Mouse (Mus musculus) forebrain, embryonic 11.5 days (tissue): Measurements from ENCODE around the gene Chsy1. TPM values are rescaled to one million over a fixed set of nuclear protein-coding genes. Genes with fewer than 3 reads are reported as not detected.

ENCODE experiments used
- ATAC-seq: fragments of 200-750 bp; cut with Nextera tagmentation; replicated peaks from 2 replicates; pipeline ENCODE4 v1.8.0; 2017; ENCODE audit warnings: moderate TSS enrichment; ENCODE audit not compliant: low FRiP score
- DNase-seq: peaks from one replicate; pipeline ENCODE4 v3.0.0-alpha.2; 2017; ENCODE audit warnings: low spot score
- H3K27ac ChIP-seq: fragments of 300-500 bp; sonication (generic); 2 replicates; pipeline ENCODE4 v1.5.1; 2014; ENCODE audit warnings: low read depth, low read length
- H3K27me3 ChIP-seq: fragments of 300-500 bp; sonication (generic); 2 replicates; pipeline ENCODE4 v1.6.1; 2014; ENCODE audit warnings: mild to moderate bottlenecking, low read length, mixed read lengths; ENCODE audit not compliant: control insufficient read depth, insufficient read depth
- H3K36me3 ChIP-seq: fragments of 300-500 bp; sonication (generic); 2 replicates; pipeline ENCODE4 v1.6.1; 2014; ENCODE audit warnings: mild to moderate bottlenecking, low read length, moderate library complexity, mixed read lengths; ENCODE audit not compliant: control insufficient read depth, insufficient read depth
- H3K4me1 ChIP-seq: fragments of 300-500 bp; sonication (generic); replicated peaks from 2 replicates; pipeline ENCODE4 v1.6.1; 2014; ENCODE audit warnings: low read length, mixed read lengths; ENCODE audit not compliant: control insufficient read depth, insufficient read depth
- H3K4me2 ChIP-seq: fragments of 300-500 bp; sonication (generic); 2 replicates; pipeline ENCODE4 v1.6.1; 2014; ENCODE audit warnings: low read depth, mild to moderate bottlenecking, low read length, moderate library complexity, mixed read lengths; ENCODE audit not compliant: severe bottlenecking
- H3K4me3 ChIP-seq: fragments of 300-500 bp; sonication (generic); 2 replicates; pipeline ENCODE4 v1.5.1; 2014; ENCODE audit warnings: low read depth, low read length
- H3K9ac ChIP-seq: fragments of 300-500 bp; sonication (generic); 2 replicates; pipeline ENCODE4 v1.6.1; 2014; ENCODE audit warnings: low read length
- H3K9me3 ChIP-seq: fragments of 300-500 bp; sonication (generic); 2 replicates; pipeline ENCODE4 v1.6.1; 2016; ENCODE audit warnings: low read length, mixed read lengths; ENCODE audit not compliant: control insufficient read depth
- WGBS: fragments of 180-500 bp; shearing (Covaris S2); extraction: QIAGEN DNeasy Blood & Tissue Kit; methylation state at CpG from one replicate; pipeline ENCODE4 v1.1.7; 2014; 5-methylcytosine and 5-hydroxymethylcytosine counted together
- polyA plus RNA-seq: library from polyadenylated mRNA; unstranded; fragments of >200 nt; fragmentation: Nextera tagmentation; extraction: Ambion mirVana; gene quantifications from 2 replicates; pipeline ENCODE4 v1.2.1, GENCODE M21; 2014

Gene Chsy1
- polyA plus RNA-seq = 17.7 and 18.6 TPM in 2 replicates

DNA sequence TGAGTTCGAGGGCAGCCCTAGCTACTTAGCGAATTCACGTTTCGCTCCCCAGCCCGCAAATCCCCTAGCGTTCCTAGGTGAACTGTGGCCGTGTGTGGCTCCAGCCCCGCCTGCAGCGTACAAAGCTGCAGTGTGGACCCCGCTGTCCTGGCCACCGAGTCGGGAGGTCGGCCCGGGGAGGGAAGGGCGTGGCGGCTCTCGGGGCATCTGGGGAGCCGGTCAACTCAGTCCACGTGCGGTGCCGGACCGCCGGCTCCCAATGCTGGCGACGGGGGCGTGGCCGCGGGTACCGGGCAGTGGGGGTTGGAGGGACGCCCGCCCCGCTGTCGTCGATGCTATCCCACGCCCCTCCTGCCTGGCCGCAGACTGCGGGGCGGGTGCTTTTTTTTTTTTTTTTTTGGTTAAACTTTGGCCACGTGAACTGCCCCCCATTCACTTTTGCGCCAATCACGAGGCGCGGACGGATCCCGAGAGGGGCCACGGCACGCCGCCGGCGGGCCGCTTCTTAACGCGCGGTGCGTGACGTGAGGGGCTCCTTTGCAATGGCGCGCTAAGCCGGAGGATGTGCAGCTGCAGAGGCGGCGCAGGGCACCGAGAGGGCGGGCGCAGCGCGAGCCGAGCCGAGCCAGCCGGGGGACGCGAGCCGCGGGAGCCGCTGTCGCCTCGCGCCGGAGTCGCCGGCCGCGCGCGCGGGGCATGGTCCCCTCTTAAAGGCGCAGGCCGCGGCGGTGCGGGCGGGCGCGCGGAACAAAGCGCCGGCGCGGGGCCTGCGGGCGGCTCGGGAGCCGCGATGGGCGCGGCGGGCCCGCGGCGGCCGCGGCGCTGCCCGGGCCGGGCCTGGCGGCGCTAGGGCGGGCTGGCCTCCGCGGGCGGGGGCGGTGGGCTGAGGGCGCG is at the start of gene Chsy1:
TSS of gene Chsy1 (plus strand) at position 555 of the 894 bp plus-strand sequence.
- under 1% methylated on average over 74 of the region's 123 CpGs for WGBS
- Histone ChIP-seq H3K27me3 (peaks cover 2% of the 10 kb centered on the region; the same call in 1 of the 2 replicates), H3K4me3 (peak within 1 kb of the TSS; percentile 90), H3K9ac (peak within 1 kb of the TSS; percentile 94), H3K9me3 (no peaks in the 10 kb centered on the region), H3K4me1 (peaks cover 5% of the 10 kb centered on the region; the same call in 1 of the 2 replicates), H3K27ac (peak within 1 kb of the TSS; percentile 89), H3K36me3 (no peaks in the 10 kb centered on the region), H3K4me2 (peak within 1 kb of the TSS; percentile 84)
- peak; percentile 81 for ATAC-seq
- DNase-seq = peak; percentile 96

DNA sequence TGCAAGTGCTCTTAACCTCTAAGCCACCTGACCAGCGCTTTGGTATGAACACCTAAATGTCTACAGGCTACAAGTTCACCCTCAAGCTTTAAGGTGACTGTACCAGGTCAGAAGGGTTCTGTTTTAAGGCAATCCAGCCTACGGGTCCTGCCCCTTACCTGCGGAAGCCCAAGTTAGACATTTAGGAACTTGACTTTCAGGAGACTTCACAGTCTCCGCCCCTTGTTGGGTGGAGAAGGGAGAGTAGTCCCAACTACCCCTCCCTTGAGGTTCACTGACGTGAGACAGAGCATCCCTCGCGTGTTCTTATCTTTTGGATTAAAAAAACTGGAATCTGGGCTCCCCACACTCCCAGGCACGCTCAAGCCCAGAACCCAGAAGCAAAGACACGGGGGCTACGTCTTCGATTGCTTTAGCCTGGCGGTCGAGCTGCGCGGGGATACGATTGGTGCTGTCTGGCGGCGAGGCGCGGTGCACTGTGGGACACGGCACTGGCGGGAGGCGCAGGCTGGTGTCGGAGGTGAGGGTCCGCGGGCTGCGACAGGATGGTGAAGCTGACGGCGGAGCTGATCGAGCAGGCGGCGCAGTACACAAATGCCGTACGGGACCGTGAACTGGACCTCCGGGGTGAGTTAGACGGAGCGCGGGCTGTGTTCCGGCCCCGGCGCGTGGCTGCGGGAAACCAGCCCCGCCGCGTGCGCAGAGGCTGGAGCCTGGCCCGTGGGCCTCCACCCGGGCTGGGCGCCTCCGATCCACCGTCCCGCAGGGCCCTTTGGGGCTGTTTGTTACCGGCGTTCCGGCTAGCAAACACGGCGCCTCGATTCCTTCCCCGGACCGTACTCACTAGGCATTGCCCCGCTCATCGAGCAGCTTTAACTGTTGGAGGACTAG is 49.0 kb upstream of the Chsy1 start:
- ATAC-seq (peak; percentile 94), DNase-seq (peak; percentile 94)
- H3K9ac ChIP-seq = peak overlapping the region; percentile 93
- no peaks in the 10 kb centered on the region for H3K27me3 ChIP-seq
- peak overlapping the region; percentile 64 for H3K27ac ChIP-seq
- peaks cover 4% of the 10 kb centered on the region; the same call in 1 of the 2 replicates for H3K4me1 ChIP-seq
- H3K9me3 ChIP-seq = no peaks in the 10 kb centered on the region
- H3K4me3 ChIP-seq = peak overlapping the region; percentile 96
- H3K4me2 ChIP-seq = peak overlapping the region; percentile 82
- under 1% methylated on average over 64 of the region's 64 CpGs for WGBS
- no peaks in the 10 kb centered on the region; the same call in 1 of the 2 replicates for H3K36me3 ChIP-seq

- H3K4me3 ChIP-seq = peak overlapping the region; percentile 96
- DNase-seq (no peak), ATAC-seq (no peak)
- peaks cover 4% of the 10 kb centered on the region; the same call in 1 of the 2 replicates for H3K4me1 ChIP-seq
- no peaks in the 10 kb centered on the region; the same call in 1 of the 2 replicates for H3K36me3 ChIP-seq
- no peak overlapping the region for H3K27ac ChIP-seq
- 2% methylated on average over 14 of the region's 14 CpGs for WGBS
- no peaks in the 10 kb centered on the region for H3K27me3 ChIP-seq
- H3K9me3 ChIP-seq = no peaks in the 10 kb centered on the region
- peak overlapping the region; percentile 93 for H3K9ac ChIP-seq
- H3K4me2 ChIP-seq = peak overlapping the region; percentile 82
Measured at GRCm38 (mm10) chr7:66061057-66061456, 48.3 kb upstream of the Chsy1 start.

- no peak overlapping the region for H3K4me3 ChIP-seq
- ATAC-seq (no peak), DNase-seq (no peak)
- WGBS = 90% methylated on average over 2 of the region's 2 CpGs
- peaks cover 2% of the 10 kb centered on the region; the same call in 1 of the 2 replicates for H3K4me1 ChIP-seq
- no peaks in the 10 kb centered on the region for H3K27me3 ChIP-seq
- H3K9ac ChIP-seq = no peak overlapping the region
- no peak overlapping the region for H3K27ac ChIP-seq
- H3K4me2 ChIP-seq = no peak overlapping the region
- no peaks in the 10 kb centered on the region for H3K9me3 ChIP-seq
- H3K36me3 ChIP-seq = peaks cover 20% of the 10 kb centered on the region
Measured at GRCm38 (mm10) chr7:66076411-66076810, 32.9 kb upstream of the Chsy1 start.

GRCm38 (mm10) chr7:66079364-66080230 is 29.7 kb upstream of the Chsy1 start, which contains the start of gene Selenos:
Selenos (plus strand) TSS chr7:66079649.
- peak; percentile 97 for DNase-seq
- Histone ChIP-seq H3K9me3 (no peaks in the 10 kb centered on the region), H3K4me3 (peak within 1 kb of the TSS; percentile 62), H3K36me3 (peaks cover 13% of the 10 kb centered on the region), H3K27me3 (no peaks in the 10 kb centered on the region), H3K27ac (peak within 1 kb of the TSS; percentile 9; the same call in 1 of the 2 replicates), H3K4me2 (peak within 1 kb of the TSS; percentile 82), H3K4me1 (peaks cover 2% of the 10 kb centered on the region; the same call in 1 of the 2 replicates), H3K9ac (peak within 1 kb of the TSS; percentile 50)
- ATAC-seq = peak; percentile 100
- WGBS = under 1% methylated on average over 65 of the region's 65 CpGs

- DNase-seq = no peak
- H3K27ac ChIP-seq = no peak overlapping the region
- 52% methylated on average over 5 of the region's 5 CpGs for WGBS
Measured at GRCm38 (mm10) chr7:66080231-66080613, 29.1 kb upstream of the Chsy1 start.

GRCm38 (mm10) chr7:66083757-66084156 is 25.6 kb upstream of the Chsy1 start:
- Histone ChIP-seq H3K4me2 (no peak overlapping the region), H3K27me3 (no peaks in the 10 kb centered on the region), H3K9me3 (no peaks in the 10 kb centered on the region), H3K4me3 (no peak overlapping the region), H3K4me1 (peaks cover 2% of the 10 kb centered on the region; the same call in 1 of the 2 replicates), H3K9ac (no peak overlapping the region), H3K36me3 (peaks cover 11% of the 10 kb centered on the region; the same call in 1 of the 2 replicates), H3K27ac (no peak overlapping the region)
- ATAC-seq (no peak), DNase-seq (no peak)
- WGBS = 90% methylated on average over 6 of the region's 6 CpGs

More at GRCm38 (mm10) chr7:66080231-66080613, 29.1 kb upstream of the Chsy1 start:
- H3K4me2 ChIP-seq = peak overlapping the region; percentile 82
- H3K36me3 ChIP-seq = peaks cover 9% of the 10 kb centered on the region
- peak overlapping the region; percentile 62 for H3K4me3 ChIP-seq
- no peak for ATAC-seq
- no peaks in the 10 kb centered on the region for H3K27me3 ChIP-seq
- peaks cover 2% of the 10 kb centered on the region; the same call in 1 of the 2 replicates for H3K4me1 ChIP-seq
- H3K9me3 ChIP-seq = no peaks in the 10 kb centered on the region
- H3K9ac ChIP-seq = peak overlapping the region; percentile 50
